Mouse (Mus musculus) ES-E14 (cell line): ENCODE results near the gene Lcn8. TPM values are rescaled to one million over a fixed set of nuclear protein-coding genes. Genes with fewer than 3 reads are reported as not detected.

Experiments
- DNase-seq: peaks from one replicate; pipeline ENCODE4 v3.0.0-alpha.2; 2013; ENCODE audit warnings: low read depth, low spot score
- H3K27ac ChIP-seq: 2 replicates; pipeline ENCODE4 v1.5.1; 2012; ENCODE audit warnings: low read depth, mild to moderate bottlenecking, low read length, moderate library complexity, mixed read lengths; ENCODE audit not compliant: poor library complexity, insufficient read depth, severe bottlenecking
- H3K36me3 ChIP-seq: 2 replicates; pipeline ENCODE4 v1.6.1; 2012; ENCODE audit warnings: mild to moderate bottlenecking, low read length, moderate library complexity, mixed read lengths; ENCODE audit not compliant: control insufficient read depth, poor library complexity, insufficient read depth, severe bottlenecking
- H3K4me1 ChIP-seq, 2 experiments: fragments of 150-350 bp in 1 of 2; sonication (generic) in 1 of 2; 2 replicates each; pipeline ENCODE4 v1.6.1; 2012; ENCODE audit warnings: low read length in 2 of 2, mild to moderate bottlenecking in 1 of 2, mixed read lengths in 1 of 2; ENCODE audit not compliant: control insufficient read depth in 2 of 2, insufficient read depth in 2 of 2, poor library complexity in 1 of 2
- H3K4me3 ChIP-seq, 2 experiments: fragments of 150-350 bp in 1 of 2; sonication (generic) in 1 of 2; 2 replicates each; pipeline ENCODE4 v1.5.1; 2012; ENCODE audit warnings: low read length in 2 of 2, low read depth in 1 of 2, mild to moderate bottlenecking in 1 of 2, mixed read lengths in 1 of 2; ENCODE audit not compliant: insufficient read depth in 1 of 2, poor library complexity in 1 of 2, severe bottlenecking in 1 of 2
- H3K9ac ChIP-seq: 2 replicates; pipeline ENCODE4 v1.6.1; 2012; ENCODE audit warnings: low read depth, mild to moderate bottlenecking, low read length, mixed read lengths; ENCODE audit not compliant: poor library complexity, insufficient read depth, severe bottlenecking
- H3K9me3 ChIP-seq: fragments of 150-350 bp; sonication (generic); 2 replicates; pipeline ENCODE4 v1.6.1; 2012; ENCODE audit warnings: low read depth, mild to moderate bottlenecking, low read length; ENCODE audit not compliant: control insufficient read depth, insufficient read depth
- CHD2 ChIP-seq: IDR thresholded peaks from 2 replicates; pipeline ENCODE4 v1.6.1; 2014; ENCODE audit warnings: mild to moderate bottlenecking, low read depth, low read length, inconsistent platforms
- HCFC1 ChIP-seq: IDR thresholded peaks from 2 replicates; pipeline ENCODE4 v1.6.1; 2012; ENCODE audit warnings: low read length, inconsistent platforms, borderline replicate concordance; ENCODE audit not compliant: insufficient read depth
- MAFK ChIP-seq: IDR thresholded peaks from 2 replicates; pipeline ENCODE4 v1.6.1; 2014; ENCODE audit warnings: mild to moderate bottlenecking, low read depth, low read length, inconsistent platforms; ENCODE audit not compliant: insufficient read depth
- ZC3H11A ChIP-seq: IDR thresholded peaks from 2 replicates; pipeline ENCODE4 v1.6.1; 2012; ENCODE audit warnings: low read depth, mild to moderate bottlenecking, inconsistent platforms, low read length, borderline replicate concordance
- ZNF384 ChIP-seq: IDR thresholded peaks from 2 replicates; pipeline ENCODE4 v1.6.1; 2012; ENCODE audit warnings: low read depth, low read length, inconsistent platforms
- in situ Hi-C, 2 experiments: fragments of 600-800 bp; cut with MboI; formaldehyde crosslinking; loops; one replicate each; pipeline ENCODE4 v1.15.1; 2025; ENCODE audit warnings: low sequenced_read_pairs in 2 of 2, inconsistent platforms in 1 of 2; ENCODE audit not compliant: unreplicated experiment in 2 of 2
- total RNA-seq: library from RNA; depleted of rRNA; stranded (reverse); fragments of 300-350 nt; gene quantifications from 2 replicates; pipeline ENCODE4 v1.2.3, GENCODE M21; 2012

Lcn8 gene
- total RNA-seq, 1 experiment = not detected

DNA sequence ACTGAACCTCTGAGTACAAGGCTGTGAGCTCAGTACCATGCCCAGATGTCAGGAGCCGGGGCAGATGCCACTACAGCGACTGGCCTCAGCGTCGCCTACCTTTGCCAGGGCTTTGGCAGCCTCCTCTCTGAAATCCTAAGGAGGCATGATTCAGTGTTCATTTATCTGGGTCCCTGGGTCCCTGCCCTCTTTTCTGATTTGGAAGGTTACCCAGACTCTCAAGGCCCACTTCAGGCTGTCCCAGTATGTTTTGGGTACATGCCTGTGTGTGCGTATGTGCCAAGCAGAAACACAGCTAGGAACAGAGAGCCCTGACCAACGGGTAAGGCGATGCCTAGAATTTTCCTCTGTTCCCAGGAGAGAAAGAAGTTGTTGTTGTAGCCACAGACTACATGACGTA is 7.4 kb downstream of the Lcn8 start:
- Histone ChIP-seq H3K9ac (no peak overlapping the region), H3K27ac (no peak overlapping the region), H3K4me3 (no peak overlapping the region), H3K4me1 (no peaks in the 10 kb centered on the region), H3K9me3 (no peaks in the 10 kb centered on the region), H3K36me3 (no peaks in the 10 kb centered on the region)
- no peak for DNase-seq
- in situ Hi-C loops = no loop called here
- TF ChIP-seq HCFC1 = no peak
- no peak for TF ChIP-seq CHD2
- no peak for TF ChIP-seq MAFK
- TF ChIP-seq ZC3H11A = no peak
- no peak for TF ChIP-seq ZNF384

DNA sequence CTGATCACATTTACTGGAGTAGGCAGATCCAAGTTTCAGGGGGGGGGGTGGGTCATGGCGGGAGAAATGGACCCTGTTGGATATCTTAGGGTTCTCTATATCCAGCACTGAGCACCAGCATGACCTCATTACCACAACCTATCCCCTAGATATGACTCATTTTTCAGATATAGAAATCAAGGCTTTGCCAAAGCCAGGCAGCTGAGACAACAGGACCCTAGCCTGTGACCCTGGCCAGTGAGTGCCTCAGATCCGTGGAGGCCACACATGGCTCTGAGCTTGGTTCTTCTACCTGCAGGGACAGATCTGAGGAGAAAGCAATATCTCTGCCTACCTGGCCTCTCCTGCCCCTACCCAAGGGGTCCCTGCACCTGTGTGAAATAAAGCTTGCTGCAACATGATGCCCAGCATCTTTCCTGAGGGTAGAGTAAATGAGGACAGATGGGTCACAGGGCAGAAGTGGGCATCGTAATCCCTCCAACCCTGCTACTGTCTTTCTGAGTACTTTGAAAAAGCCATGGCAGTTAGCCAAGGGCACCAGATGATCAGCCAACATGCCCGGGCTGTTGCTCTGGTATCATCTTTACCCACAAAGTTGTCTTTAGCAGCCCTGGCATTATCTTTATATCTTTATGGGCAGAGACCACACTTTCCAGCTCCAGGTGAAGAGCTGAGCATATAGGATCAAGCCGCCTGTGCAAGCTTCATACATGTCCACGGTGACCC is 8.5 kb downstream of the Lcn8 start:
- H3K27ac ChIP-seq = no peak overlapping the region
- H3K9ac ChIP-seq = no peak overlapping the region
- no peaks in the 10 kb centered on the region for H3K9me3 ChIP-seq
- H3K4me1 ChIP-seq = no peaks in the 10 kb centered on the region
- no peak for TF ChIP-seq ZC3H11A
- no peak for TF ChIP-seq MAFK
- no peak for TF ChIP-seq HCFC1
- TF ChIP-seq CHD2 = no peak
- TF ChIP-seq ZNF384 = no peak
- H3K36me3 ChIP-seq = no peaks in the 10 kb centered on the region
- in situ Hi-C loops = no loop called here
- no peak for DNase-seq
- H3K4me3 ChIP-seq = no peak overlapping the region

DNA sequence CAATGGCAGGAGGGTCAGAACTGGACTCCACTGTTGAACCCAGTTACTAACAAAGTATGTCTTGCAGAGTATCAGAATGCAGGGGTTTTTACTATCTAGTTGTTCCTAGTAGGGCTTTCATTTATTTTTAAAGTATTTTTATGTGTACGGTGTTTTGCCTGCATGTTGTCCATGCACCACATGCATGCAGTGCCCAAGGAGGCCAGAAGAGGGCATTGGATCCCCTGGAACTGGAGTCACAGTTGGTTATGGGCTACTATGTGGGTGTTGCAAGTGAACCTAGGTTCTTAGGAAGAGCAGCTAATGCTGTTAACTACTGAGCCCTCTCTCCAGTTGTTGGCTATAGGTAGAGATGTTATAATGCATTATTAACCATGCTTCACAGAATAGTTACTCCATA is 10.6 kb downstream of the Lcn8 start:
- no peak overlapping the region for H3K27ac ChIP-seq
- TF ChIP-seq ZNF384 = no peak
- TF ChIP-seq CHD2 = no peak
- TF ChIP-seq MAFK = no peak
- TF ChIP-seq HCFC1 = no peak
- TF ChIP-seq ZC3H11A = 0 out of 2 replicates have a peak, but pooled peaks have one; percentile 27
- no peaks in the 10 kb centered on the region for H3K4me1 ChIP-seq
- H3K9me3 ChIP-seq = no peaks in the 10 kb centered on the region
- no peaks in the 10 kb centered on the region for H3K36me3 ChIP-seq
- no peak overlapping the region for H3K9ac ChIP-seq
- DNase-seq = peak; percentile 15
- in situ Hi-C loops = no loop called here
- H3K4me3 ChIP-seq = no peak overlapping the region

DNA sequence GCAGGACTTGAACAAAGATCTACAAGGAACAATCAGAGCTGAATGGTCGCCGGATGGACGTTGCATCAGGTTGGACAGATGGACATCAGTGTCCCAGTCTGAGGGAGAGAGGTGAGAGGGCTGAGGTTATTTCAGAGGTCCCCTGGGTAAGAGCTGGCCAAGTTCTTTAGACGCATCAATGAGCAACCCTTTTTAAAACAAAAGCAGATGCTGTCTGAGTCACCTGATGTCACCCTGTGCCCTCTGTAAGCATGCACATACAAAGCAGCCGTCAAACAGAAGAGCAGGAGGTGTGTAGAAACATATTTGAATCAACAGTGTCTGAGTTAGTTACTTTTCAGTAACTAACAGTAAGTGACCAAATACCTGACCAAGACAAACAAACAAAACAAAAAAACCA is 11.2 kb downstream of the Lcn8 start:
- H3K27ac ChIP-seq = no peak overlapping the region
- DNase-seq = no peak
- no peak overlapping the region for H3K4me3 ChIP-seq
- no peaks in the 10 kb centered on the region for H3K4me1 ChIP-seq
- H3K9ac ChIP-seq = no peak overlapping the region
- TF ChIP-seq CHD2 = no peak
- no peak for TF ChIP-seq ZC3H11A
- no peak for TF ChIP-seq ZNF384
- no peak for TF ChIP-seq HCFC1
- no peak for TF ChIP-seq MAFK
- in situ Hi-C loops = no loop called here
- H3K36me3 ChIP-seq = no peaks in the 10 kb centered on the region
- no peaks in the 10 kb centered on the region for H3K9me3 ChIP-seq
